Mouse (Mus musculus): Measurements from ENCODE around the gene 1810065E05Rik. TPM values are rescaled to one million over a fixed set of nuclear protein-coding genes. Genes with fewer than 3 reads are reported as not detected.

1810065E05Rik gene
- polyA plus RNA-seq, 1 experiment from 2014 or later = not detected

- Histone ChIP-seq H3K36me3 (no peaks in the 10 kb centered on the region), H3K4me3 (no peak within 1 kb of the TSS), H3K27ac (0 out of 2 replicates have a peak within 1 kb of the TSS, but pooled peaks have one; percentile 37), H3K9me3 (0 out of 2 replicates have a peak, but pooled peaks cover 3% of the 10 kb centered on the region), H3K4me1 (peaks cover 13% of the 10 kb centered on the region), H3K4me2 (replicated peaks) (no peak within 1 kb of the TSS), H3K27me3 (no peaks in the 10 kb centered on the region), H3K9ac (no peak within 1 kb of the TSS)
- 93% methylated on average over 9 of the region's 9 CpGs for WGBS
- ATAC-seq (ENCODE audit: insufficient number of reproducible peaks, insufficient read depth, low FRiP score, low TSS enrichment) = no peak
These were observed 31.8 kb downstream of the 1810065E05Rik start, which contains the start of gene Lypd9 for GRCm38 (mm10) chr11:58452759-58453158. Gene Lypd9, minus strand, starts transcription at chr11:58452923.

DNA sequence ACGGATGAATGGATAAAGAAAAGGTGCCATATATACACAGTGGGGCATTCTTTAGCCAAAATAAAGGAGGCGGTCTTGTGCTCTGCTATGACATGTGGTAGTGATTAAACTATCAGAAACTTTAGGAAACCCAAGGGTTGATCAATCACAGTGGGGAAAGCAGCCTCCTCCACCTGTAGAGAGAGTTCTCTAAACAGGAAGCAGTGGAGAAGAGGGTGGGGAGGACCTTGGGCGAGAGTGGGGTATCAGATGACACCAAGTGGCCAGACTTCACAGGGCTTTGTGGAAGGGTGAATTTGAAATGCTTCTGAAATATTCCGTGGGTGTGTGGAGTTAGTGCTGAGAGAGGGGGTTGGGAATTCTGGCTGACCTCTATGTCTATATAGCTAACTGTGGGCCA, 32.7 kb downstream of the 1810065E05Rik start:
- Histone ChIP-seq H3K9me3 (0 out of 2 replicates have a peak, but pooled peaks cover 3% of the 10 kb centered on the region), H3K9ac (no peak overlapping the region), H3K27ac (0 out of 2 replicates have a peak overlapping the region, but pooled peaks have one; percentile 37), H3K4me3 (no peak overlapping the region), H3K4me1 (peaks cover 13% of the 10 kb centered on the region), H3K27me3 (no peaks in the 10 kb centered on the region), H3K36me3 (no peaks in the 10 kb centered on the region), H3K4me2 (replicated peaks) (no peak overlapping the region)
- WGBS = 16% methylated on average over 4 of the region's 4 CpGs
- peak; percentile 85 for ATAC-seq (ENCODE audit: insufficient number of reproducible peaks, insufficient read depth, low FRiP score, low TSS enrichment)

- Histone ChIP-seq H3K4me1 (no peaks in the 10 kb centered on the region), H3K36me3 (no peaks in the 10 kb centered on the region), H3K9ac (no peak within 1 kb of the TSS), H3K27ac (no peak within 1 kb of the TSS), H3K27me3 (no peaks in the 10 kb centered on the region), H3K9me3 (no peaks in the 10 kb centered on the region), H3K4me2 (replicated peaks) (no peak within 1 kb of the TSS), H3K4me3 (no peak within 1 kb of the TSS)
- ATAC-seq (ENCODE audit: insufficient number of reproducible peaks, insufficient read depth, low FRiP score, low TSS enrichment) = no peak
These were observed 41.3 kb downstream of the 1810065E05Rik start, which contains the start of gene Olfr30 for GRCm38 (mm10) chr11:58462170-58462569. Gene Olfr30, minus strand, starts transcription at chr11:58462270.

Other genes starting within 250 kb of the 1810065E05Rik start
- gene Mrpl22, start 249.4 kb upstream of the 1810065E05Rik start, polyA plus RNA-seq (2016; fragmentation: Nextera tagmentation; extraction: Ambion mirVana) = 125 and 126 TPM in 2 replicates
- 2.7 and 2.9 TPM in 2 replicates for gene Igtp, start 221.6 kb upstream of the 1810065E05Rik start, polyA plus RNA-seq (2016; fragmentation: Nextera tagmentation; extraction: Ambion mirVana)
- 0.56 and 1.2 TPM in 2 replicates for gene Irgm2, start 221.5 kb upstream of the 1810065E05Rik start, polyA plus RNA-seq (2016; fragmentation: Nextera tagmentation; extraction: Ambion mirVana)
- 0.08 TPM in 1 of 2 replicates, not detected in the other for gene 4930438A08Rik, start 146.3 kb upstream of the 1810065E05Rik start, polyA plus RNA-seq (2016; fragmentation: Nextera tagmentation; extraction: Ambion mirVana)
- gene Zfp692, start 114.0 kb upstream of the 1810065E05Rik start, polyA plus RNA-seq (2016; fragmentation: Nextera tagmentation; extraction: Ambion mirVana) = 27.4 and 29.7 TPM in 2 replicates
- 38.7 and 40.8 TPM in 2 replicates for gene Zfp672, start 90.8 kb upstream of the 1810065E05Rik start, polyA plus RNA-seq (2016; fragmentation: Nextera tagmentation; extraction: Ambion mirVana)
- gene Sh3bp5l, start 90.4 kb upstream of the 1810065E05Rik start, polyA plus RNA-seq (2016; fragmentation: Nextera tagmentation; extraction: Ambion mirVana) = 38.2 and 40.6 TPM in 2 replicates
- not detected in 2 replicates for gene Lypd8, start 42.1 kb upstream of the 1810065E05Rik start, polyA plus RNA-seq (2016; fragmentation: Nextera tagmentation; extraction: Ambion mirVana)
- gene Gm12253, start 11.4 kb downstream of the 1810065E05Rik start, polyA plus RNA-seq (2016; fragmentation: Nextera tagmentation; extraction: Ambion mirVana) = not detected in 2 replicates
- not detected in 2 replicates for gene Lypd9, start 31.8 kb downstream of the 1810065E05Rik start, polyA plus RNA-seq (2016; fragmentation: Nextera tagmentation; extraction: Ambion mirVana)
- gene Olfr30, start 41.2 kb downstream of the 1810065E05Rik start, polyA plus RNA-seq (2016; fragmentation: Nextera tagmentation; extraction: Ambion mirVana) = not detected in 2 replicates
- gene Olfr332, start 71.4 kb downstream of the 1810065E05Rik start, polyA plus RNA-seq (2016; fragmentation: Nextera tagmentation; extraction: Ambion mirVana) = not detected in 2 replicates
- not detected in 2 replicates for gene Olfr331, start 81.5 kb downstream of the 1810065E05Rik start, polyA plus RNA-seq (2016; fragmentation: Nextera tagmentation; extraction: Ambion mirVana)
- gene Olfr330, start 113.7 kb downstream of the 1810065E05Rik start, polyA plus RNA-seq (2016; fragmentation: Nextera tagmentation; extraction: Ambion mirVana) = not detected in 2 replicates
- gene Olfr329-ps, start 125.3 kb downstream of the 1810065E05Rik start, polyA plus RNA-seq (2016; fragmentation: Nextera tagmentation; extraction: Ambion mirVana) = not detected in 2 replicates
- 0.08 TPM in 1 of 2 replicates, not detected in the other for gene Olfr328, start 134.5 kb downstream of the 1810065E05Rik start, polyA plus RNA-seq (2016; fragmentation: Nextera tagmentation; extraction: Ambion mirVana)
- not detected in 2 replicates for gene Olfr224, start 149.4 kb downstream of the 1810065E05Rik start, polyA plus RNA-seq (2016; fragmentation: Nextera tagmentation; extraction: Ambion mirVana)
- gene Olfr325, start 156.6 kb downstream of the 1810065E05Rik start, polyA plus RNA-seq (2016; fragmentation: Nextera tagmentation; extraction: Ambion mirVana) = not detected in 2 replicates
- gene Olfr324, start 174.0 kb downstream of the 1810065E05Rik start, polyA plus RNA-seq (2016; fragmentation: Nextera tagmentation; extraction: Ambion mirVana) = not detected in 2 replicates
- gene 2210407C18Rik, start 195.0 kb downstream of the 1810065E05Rik start, polyA plus RNA-seq (2016; fragmentation: Nextera tagmentation; extraction: Ambion mirVana) = not detected in 2 replicates
- gene Olfr323, start 209.4 kb downstream of the 1810065E05Rik start, polyA plus RNA-seq (2016; fragmentation: Nextera tagmentation; extraction: Ambion mirVana) = not detected in 2 replicates
- 0.26 and 0.60 TPM in 2 replicates for gene Trim58, start 219.4 kb downstream of the 1810065E05Rik start, polyA plus RNA-seq (2016; fragmentation: Nextera tagmentation; extraction: Ambion mirVana)
- gene Olfr322, start 237.7 kb downstream of the 1810065E05Rik start, polyA plus RNA-seq (2016; fragmentation: Nextera tagmentation; extraction: Ambion mirVana) = not detected in 2 replicates